Mouse (Mus musculus): ENCODE results near the gene St3gal2.
"Not testable (repeated sequence)": the region's sequence is repeated elsewhere in the genome, so short reads cannot be mapped to it uniquely, and the experiment has no call there.

Gene St3gal2

GRCm38 (mm10) chr8:110919341-110920031 is at the start of gene St3gal2:
TSS of gene St3gal2 (plus strand) at chr8:110919922.
- no peak for DNase-seq (ENCODE audit: low read depth)

GRCm38 (mm10) chr8:110870501-110870900 is 49.2 kb upstream of the St3gal2 start:
- no peak for DNase-seq (ENCODE audit: low read depth)

DNA sequence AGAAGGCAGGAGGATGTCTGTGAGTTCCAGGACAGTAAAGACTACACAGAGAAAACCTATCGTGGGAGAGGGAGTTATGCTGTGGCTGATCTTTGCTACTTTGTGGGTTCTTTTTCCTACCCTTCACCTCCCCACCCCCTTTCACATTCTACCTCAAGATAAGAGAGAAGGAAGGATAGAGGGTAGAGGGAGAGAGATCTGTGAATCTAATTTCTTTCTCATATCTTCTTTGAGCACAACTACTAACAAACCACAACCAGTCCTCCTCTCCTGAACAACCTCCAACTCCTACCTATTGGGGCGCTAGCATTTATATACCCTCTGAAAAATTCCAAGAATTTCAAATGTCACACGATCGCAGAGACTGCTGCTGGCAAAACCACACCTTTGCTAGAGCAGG is 41.9 kb upstream of the St3gal2 start:
- peak; percentile 55 for DNase-seq (ENCODE audit: low read depth)

GRCm38 (mm10) chr8:110881741-110882310 is 37.9 kb upstream of the St3gal2 start:
- DNase-seq (ENCODE audit: low read depth): no peak

GRCm38 (mm10) chr8:110883824-110884223 is 35.9 kb upstream of the St3gal2 start:
- DNase-seq (ENCODE audit: low read depth): no peak

GRCm38 (mm10) chr8:110886634-110887033 is 33.1 kb upstream of the St3gal2 start:
- no peak for DNase-seq (ENCODE audit: low read depth)

GRCm38 (mm10) chr8:110887551-110887950 is 32.2 kb upstream of the St3gal2 start:
- no peak for DNase-seq (ENCODE audit: low read depth)

DNA sequence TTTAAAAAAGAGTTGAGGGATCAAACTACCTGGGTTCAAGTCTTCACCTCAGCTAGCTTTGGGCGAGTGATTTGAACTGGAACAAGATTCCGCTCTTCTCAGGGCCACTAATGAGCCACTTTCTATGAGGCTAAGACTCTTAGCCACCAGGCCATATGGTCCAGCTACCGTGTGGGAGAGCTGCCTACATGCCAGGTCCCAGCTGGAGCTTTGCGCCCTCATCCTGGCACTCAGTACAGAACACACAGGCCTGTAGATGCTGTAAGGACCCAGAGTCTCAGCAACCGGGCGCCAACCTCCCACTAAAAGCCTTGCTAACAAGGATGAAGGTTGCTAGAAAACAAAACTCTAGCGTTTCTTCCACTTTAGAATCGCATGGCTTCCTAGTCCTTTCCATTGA is 31.3 kb upstream of the St3gal2 start:
- DNase-seq (ENCODE audit: low read depth): no peak

DNA sequence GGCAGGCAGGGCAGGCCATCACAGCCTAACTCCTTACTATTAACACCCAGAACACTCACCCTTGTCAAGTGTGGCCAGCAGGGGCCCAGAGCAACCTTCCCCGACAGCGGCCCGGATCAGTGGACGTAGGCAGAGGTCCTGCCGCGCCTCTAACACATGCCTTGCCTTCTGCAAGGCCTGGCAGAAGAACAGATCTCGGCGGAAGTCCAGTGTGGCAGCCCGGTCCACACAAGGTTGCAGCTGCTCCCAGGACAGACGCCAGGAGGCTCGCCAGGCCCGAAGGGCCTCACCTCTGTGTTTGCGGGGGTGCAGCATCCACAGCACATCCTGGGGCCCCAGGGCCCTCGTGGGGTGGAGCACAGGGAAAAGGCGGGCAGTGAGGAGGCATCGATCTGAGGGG is 30.9 kb upstream of the St3gal2 start:
- DNase-seq (ENCODE audit: low read depth): no peak

- no peak for DNase-seq (ENCODE audit: low read depth)
These were observed 29.7 kb upstream of the St3gal2 start for GRCm38 (mm10) chr8:110889904-110890470.

- no peak for DNase-seq (ENCODE audit: low read depth)
These were observed 27.7 kb upstream of the St3gal2 start for GRCm38 (mm10) chr8:110892040-110892439.

- no peak for DNase-seq (ENCODE audit: low read depth)
These were observed 26.8 kb upstream of the St3gal2 start for GRCm38 (mm10) chr8:110892913-110893312.

- no peak for DNase-seq (ENCODE audit: low read depth)
These were observed 24.9 kb upstream of the St3gal2 start for GRCm38 (mm10) chr8:110894851-110895250.

DNA sequence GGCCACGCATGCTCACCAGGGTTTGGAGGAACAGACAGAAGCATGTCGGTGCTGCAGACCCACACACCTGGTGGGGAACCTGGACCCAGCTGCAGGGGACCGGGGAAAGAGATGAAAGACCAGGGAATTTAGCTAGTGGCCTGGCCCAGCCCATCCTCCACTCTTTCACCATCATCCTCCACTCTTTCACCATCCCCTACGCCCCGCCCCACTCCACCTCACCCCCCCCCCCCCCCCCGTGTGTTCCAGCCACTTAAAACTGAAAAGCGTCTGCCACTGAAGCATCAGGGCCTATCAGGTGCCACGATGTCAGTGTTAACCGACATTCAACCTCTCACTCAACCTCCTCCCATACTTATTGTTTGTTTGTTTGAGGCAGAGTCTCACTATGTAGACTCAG is 24.5 kb upstream of the St3gal2 start:
- DNase-seq (ENCODE audit: low read depth): no peak

- no peak for DNase-seq (ENCODE audit: low read depth)
These were observed 23.9 kb upstream of the St3gal2 start for GRCm38 (mm10) chr8:110895812-110896211.

DNA sequence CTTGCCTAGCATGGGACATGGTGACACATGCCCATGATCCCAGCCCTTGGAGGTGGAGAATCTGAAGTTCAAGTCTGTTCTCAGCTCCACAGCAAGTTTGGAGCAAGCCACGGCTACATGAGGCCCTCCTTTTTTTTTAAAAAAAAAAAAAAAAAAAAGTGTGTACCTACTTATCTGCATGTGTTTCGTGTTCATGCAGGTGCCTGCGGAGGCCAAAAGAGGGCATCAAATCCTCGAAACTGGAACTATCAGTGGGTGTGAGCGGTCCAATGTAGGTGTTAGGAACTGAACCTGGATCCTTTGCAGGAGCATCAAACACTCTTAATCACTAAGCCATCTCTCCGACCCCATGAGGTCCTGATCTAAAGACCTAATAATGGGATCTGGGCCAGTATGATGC is 22.2 kb upstream of the St3gal2 start:
- no peak for DNase-seq (ENCODE audit: low read depth)

GRCm38 (mm10) chr8:110901056-110901455 is 18.7 kb upstream of the St3gal2 start:
- DNase-seq (ENCODE audit: low read depth): no peak

GRCm38 (mm10) chr8:110901839-110902578 is 17.7 kb upstream of the St3gal2 start, which contains the start of gene Fuk:
TSS of gene Fuk (minus strand) at chr8:110902488.
- DNase-seq (ENCODE audit: low read depth): peak; percentile 71

- DNase-seq (ENCODE audit: low read depth): no peak
These were observed 17.1 kb upstream of the St3gal2 start for GRCm38 (mm10) chr8:110902579-110902965.

DNA sequence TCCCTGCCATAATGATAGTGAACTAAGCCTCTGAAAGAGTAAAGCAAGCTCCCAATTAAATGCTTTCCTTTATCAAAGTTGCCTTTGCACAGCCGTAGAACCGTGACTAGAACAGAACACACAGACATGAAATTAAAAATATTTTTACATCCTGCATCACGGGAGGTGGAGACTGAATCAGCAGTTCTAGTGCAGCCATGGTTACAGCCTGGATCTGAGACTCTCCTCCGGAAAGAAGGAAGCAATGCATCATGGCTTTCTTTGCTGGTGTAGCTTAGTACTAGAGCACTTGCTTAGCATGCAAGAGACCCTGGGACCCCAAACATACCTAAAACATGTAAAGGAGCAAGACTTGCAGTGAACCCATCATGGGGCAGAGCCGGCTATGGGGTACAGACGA is 14.3 kb upstream of the St3gal2 start:
- DNase-seq (ENCODE audit: low read depth): no peak

DNA sequence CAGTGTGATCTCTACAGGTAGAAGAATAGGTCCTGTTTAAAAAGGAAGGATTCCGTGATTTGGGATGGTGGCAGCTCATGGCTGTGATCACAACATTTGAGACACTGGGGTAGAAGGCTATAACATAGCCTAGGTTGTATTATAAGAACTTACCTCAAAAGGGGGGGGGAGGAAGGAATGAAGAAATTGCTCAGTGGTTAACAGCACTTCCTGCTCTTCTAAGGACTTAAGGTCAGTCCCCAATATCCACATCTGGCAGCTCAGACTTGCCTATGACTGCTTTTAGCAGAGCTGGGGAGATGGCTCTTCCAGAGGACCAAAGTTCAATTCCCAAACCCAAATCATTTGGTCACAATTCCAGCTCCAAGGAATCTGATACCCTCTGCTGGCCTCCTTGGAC is 13.0 kb upstream of the St3gal2 start:
- no peak for DNase-seq (ENCODE audit: low read depth)

GRCm38 (mm10) chr8:110909850-110910249 is 9.9 kb upstream of the St3gal2 start:
- DNase-seq (ENCODE audit: low read depth): not testable (repeated sequence)
